Mouse (Mus musculus) testis, postnatal 10 days (tissue): ENCODE results near the gene Dnajc9.

Experiments used
- DNase-seq: peaks from one replicate; pipeline ENCODE4 v3.0.0; 2021; ENCODE audit warnings: low spot score

Gene Dnajc9

DNA sequence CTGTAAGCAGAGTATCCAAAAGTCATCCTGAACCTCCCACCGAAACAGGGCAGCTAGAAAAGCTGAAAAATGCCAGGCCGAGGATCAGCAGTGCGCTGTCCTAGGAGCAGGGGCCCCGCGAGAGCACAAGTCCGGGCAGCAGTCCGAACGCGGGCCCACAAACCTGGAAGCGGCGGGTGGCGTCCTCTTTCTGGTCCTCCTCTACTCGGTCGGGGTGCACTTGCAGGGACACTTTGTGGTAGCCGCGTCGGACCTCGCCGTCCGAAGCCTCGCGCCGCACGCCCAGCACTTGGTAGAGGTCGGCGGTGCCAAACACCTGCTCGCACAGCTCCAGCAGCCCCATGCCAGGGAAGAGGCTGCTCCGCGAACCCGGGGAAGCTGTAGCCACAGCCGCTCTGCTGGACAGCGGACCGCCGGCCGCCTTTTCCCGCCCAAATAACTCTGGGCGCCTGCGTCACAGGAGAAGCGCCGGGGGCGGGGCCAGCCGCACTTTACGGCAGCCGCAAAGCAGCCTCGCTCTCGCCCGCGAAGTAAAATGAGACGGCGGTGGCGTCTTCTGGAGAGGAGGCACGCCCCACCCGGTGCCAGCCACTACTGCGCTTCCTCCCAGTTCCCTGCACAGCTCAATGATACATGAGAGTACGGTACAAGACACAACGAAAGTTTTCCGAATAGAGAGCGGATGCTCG is at the start of gene Dnajc9:
Gene Dnajc9, minus strand, starts transcription at position 470 of the 689 bp plus-strand sequence.
- DNase-seq: peak; percentile 99

DNA sequence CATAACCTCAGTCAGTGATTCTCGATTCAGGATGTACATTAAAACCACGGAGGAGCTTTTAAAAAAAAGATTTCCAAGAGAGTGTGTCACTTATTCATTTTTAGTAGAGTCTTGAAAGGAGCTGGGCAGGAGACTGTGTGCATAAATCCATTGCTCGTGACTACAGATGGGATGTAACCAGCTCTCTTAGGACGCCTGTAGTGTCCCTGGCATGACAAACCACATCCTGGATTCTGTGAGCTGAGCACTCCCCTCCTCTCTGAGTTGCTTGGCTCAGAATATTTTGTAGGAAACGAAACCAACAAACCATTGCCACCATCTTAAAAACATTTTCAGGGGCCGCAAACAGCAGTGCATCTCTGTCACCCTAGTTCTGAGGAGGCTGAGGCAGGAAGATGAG is 48.3 kb upstream of the Dnajc9 start:
- DNase-seq: no peak

DNA sequence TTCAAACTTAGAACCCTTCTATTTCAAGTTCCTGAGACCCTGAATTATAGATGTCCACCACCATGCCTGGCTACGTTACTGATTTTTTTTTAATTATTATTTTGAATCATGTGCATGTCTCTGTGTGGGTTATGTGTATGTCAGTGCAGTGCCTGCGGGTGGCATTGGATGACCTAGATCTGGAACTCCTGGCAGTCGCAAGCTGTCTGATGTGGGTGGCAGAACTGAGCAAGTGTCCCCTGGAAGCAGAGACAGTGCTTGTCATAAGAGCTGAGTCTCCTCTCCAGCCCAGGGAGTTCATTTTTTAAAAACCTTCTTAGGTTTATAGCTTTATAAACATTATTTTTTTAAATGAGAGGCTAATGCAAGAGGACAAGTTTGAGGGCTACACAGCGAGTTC is 43.7 kb upstream of the Dnajc9 start:
- no peak for DNase-seq

DNA sequence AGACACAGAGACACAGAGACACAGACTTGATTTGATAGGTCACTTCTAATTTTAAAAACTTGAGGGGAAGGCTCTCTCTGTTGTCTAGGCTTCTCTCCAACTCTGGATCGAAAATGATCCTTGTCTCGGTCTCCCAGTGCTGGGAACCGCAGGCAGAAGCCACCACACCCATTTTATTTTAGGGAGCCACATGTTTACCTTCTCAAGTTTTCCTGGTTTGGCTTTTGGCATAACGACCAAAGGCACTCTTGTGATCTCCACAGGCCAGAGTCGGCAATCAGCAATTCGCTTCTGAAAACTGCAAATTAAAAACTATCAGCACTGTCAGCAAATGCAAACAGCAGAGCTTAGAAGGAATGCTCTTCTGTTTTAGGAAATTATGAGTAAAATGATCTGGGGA is 43.0 kb upstream of the Dnajc9 start:
- no peak for DNase-seq

DNA sequence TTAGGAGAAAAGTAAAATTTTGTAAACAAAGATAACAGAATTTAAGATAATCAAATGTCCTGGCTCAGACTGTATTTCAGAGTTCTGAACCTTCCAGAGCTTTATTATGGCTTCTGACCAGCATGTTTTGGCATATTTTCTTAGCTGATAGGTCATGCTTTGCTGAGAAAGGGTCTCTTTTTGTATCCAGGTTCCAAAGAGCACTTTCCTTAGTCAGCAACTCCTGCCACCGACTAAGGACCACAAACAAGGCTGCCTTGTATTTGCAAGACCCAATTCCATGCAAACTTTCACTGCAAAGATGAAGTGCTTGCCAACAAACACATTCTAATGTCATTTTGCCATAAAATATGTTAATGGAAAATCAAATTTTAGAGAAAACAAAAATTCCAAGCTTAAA is 41.1 kb upstream of the Dnajc9 start:
- DNase-seq: no peak

DNA sequence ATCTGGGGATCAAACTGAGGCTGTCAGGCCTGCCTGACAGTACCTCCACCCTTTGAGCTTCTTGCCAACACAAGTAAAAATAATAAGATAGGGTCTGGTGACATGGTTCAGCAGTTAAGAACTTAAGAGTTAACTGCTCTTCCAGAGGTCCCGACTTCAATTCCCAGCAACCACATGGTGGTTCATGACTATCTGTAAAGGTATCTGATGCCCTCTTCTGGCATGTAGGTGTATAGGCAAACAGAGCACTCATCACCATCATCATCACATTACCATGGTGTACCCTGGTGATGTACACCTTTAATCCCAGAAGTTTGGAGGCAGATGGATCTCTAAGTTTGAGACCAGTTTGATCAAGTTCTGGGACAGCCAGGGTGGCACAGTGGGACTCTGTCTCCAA is 39.9 kb upstream of the Dnajc9 start:
- DNase-seq: no peak

DNA sequence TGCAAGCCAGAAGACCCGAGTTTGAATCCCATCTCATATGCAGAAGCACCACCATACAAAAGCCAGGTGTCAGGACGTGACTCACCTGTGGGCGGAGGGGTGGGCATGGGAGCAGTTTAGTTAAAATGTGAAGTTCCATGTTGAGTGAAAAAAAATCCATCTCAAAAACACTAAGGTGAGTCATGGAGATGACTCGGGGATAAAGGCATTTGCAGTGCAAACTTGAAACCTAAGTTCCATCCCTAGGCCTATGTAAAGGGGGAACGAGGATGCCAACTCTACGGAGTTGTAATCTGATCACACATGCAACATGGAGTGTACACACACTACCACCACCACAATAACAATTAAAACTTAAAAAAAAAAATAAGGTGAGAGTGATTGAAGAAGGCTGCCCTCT is 34.3 kb upstream of the Dnajc9 start:
- no peak for DNase-seq

DNA sequence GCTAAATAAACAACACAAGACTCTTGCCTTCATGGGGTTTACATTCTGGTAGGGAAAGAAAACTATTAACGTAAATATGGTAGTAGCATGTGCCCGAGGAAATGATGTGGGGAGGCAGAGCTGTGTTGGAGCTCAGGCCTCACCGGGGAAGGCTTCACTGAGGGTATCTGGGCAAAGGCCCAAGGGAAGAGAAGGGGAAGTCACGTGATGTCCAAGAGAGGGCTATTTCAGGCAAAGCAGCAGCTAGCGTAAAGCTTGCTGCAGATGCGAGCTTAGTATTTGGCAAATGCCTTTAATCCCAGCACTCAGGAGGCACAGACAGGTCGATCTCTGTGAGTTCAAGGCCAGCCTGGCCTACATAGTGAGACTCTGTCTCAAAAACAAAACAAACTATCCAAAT is 33.5 kb upstream of the Dnajc9 start:
- DNase-seq: no peak

DNA sequence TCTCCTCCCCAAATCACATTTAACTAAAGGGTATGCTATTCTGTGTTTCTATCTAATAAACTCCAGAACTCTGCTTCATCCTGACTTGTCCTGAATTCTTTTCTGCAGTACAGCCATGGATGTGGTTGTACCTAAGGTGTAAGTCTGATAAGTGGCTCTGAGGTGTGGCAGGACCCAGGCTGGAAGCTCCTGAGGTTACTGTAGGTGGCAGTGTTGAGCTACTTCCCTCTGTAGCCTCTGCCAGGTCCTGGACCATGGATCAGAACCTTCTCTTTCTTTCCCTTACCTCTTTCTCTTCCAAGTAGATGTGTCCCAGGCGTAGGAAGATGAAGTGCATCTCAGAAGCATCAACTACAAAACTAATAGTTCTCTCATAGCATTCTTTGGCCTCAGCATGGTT is 11.4 kb upstream of the Dnajc9 start:
- no peak for DNase-seq

DNA sequence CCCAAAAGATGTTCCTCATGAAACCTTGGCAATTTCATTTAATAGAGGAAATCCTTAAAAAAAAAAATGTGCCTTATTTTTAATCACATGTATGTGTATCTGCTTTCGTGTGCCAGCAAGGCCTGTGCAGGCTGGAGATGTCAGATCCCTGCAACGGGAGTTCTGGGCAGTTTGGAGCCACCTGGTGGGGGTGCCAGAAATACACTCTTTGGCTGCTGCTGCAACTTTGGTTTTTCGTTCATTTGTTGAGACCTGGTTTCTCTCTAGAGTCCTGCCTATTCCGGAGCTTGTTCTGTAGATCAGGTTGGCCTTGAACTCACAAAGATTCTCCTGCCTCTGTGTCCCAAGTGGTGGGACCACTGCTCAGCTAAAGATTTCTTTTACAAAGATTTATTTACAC is 10.2 kb upstream of the Dnajc9 start:
- peak; percentile 68 for DNase-seq

DNA sequence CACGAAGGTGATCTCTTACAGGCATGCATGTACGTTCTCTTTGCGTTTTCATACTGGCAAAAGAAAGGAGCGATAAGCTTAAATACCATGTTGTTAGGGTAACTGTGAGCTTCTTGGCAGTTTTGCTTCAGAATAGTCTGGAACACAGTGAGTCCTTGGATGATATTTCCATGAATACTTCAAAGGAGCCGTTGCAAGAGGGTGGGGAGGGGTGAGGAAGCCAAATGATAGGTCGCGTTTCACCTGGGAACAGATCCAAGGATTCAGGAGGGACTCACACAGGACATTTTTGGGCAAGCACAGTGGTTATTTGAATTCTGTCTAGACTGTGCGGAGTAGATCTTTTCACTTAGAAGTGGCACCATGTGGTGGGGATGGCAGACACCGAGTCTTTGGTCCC is 8.5 kb upstream of the Dnajc9 start:
- DNase-seq: no peak

DNA sequence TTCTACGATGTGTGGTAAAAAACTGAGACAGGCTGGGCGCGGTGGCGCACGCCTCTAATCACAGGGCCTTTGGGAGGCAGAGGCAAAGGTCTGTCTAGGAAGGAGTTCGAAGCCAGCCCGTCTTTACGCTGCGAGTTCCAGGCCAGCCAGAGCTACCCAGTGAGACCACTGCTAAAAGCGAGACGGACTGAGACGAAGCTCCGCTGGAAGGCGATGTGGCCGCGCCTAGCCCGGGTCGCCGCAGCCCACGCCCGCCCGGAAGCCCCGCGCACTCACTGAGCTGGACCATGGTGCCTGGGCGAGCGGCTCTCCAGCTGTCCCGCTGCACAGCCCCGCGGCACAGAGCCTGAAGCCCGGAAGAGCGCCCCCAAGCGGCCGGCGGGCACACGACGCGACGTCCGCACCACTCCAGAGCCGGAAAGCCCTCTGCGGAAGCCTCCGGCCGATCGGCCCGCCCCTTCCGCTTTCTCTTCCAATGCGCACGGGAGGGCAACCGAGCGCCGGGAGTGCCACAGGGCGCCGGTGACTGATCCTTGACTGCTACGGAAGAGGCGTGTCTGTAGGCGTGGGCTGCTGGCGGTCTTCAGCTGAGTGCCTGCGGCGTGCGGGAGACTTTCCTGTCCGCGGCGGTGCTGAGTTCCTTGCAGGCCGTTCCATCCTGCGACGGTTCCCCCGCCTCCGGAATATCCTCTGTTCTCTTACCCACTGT is 4.6 kb upstream of the Dnajc9 start, which contains the start of gene Mrps16:
Gene Mrps16, minus strand, starts transcription at position 430 of the 709 bp plus-strand sequence.
- peak; percentile 93 for DNase-seq

DNA sequence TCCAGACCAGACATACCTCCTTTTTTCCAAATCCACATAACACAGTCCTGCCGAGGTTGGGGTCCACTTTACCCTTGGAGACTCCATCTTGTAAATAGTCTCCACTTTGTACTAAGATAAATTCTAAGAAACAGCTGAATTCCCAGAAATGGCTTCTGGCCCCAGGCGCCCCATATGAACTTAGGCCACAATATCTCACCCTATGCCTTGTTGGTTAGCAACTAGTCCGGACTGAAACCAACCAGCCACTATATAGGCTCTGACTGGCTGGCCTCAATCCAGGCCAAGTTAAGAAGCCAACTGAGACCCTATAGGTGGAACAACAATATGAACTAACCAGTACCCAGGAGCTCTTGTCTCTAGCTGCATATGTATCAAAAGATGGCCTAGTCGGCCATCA is 3.6 kb upstream of the Dnajc9 start:
- DNase-seq: no peak

DNA sequence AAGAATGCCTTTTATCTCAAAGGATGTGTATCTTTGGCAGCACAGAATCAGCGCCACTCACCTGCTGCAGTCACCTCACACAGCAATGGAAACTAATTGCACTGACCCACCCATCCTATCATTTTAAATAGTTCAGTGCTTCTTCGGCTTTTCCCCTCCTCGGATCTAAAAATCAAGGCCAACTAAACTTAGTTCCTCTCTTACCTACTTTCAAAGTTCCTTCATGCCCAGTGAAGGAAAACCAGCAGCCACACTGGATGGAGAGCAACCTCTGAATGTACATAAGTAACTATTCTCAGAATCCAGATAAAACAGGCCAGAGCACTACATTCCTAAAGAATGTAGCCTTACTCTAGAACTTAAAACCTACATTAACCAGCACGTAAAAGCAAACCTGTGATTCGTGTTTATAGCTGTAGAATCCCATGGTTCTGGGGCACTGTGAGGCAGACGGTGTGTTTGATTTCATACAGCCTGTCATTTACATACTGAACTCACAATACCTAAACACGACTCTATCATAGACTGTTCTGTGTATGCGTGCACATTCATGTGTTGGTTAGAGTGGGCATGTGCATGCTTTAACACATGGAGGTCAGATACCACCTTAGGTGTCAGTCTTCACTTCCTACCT is 853 bp upstream of the Dnajc9 start:
- DNase-seq: no peak

DNA sequence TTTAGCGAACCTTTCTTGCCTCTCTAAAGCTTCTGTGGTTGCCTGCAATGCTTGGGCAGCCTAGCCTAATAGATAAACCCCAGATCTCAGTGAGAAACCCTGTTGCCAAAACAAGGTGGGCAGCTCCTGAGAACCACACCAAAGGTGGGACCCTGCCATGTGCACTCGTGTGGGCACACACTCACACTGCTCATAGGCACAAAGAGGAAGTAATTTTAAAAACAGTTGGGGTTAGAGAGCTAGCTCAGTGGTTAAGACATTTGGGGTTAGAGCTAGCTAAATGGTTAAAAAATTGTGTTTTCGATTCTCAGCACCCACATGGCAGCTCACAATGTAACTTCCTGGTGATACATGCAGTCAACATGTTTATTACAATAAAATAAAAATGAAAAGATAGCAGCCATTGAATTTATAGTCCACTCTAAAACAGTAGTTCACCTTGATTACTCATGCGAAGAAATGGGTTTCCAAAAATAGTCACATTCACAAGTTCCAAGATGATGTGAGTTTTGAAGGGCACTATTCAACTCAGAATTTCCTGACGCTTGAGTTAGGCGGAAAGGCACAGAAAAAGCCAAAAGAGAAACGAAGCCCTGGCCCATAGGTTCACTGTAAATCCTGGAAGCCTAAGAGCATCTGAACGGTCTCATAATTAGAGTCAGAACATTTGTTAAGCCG is 8.8 kb downstream of the Dnajc9 start:
- no peak for DNase-seq

DNA sequence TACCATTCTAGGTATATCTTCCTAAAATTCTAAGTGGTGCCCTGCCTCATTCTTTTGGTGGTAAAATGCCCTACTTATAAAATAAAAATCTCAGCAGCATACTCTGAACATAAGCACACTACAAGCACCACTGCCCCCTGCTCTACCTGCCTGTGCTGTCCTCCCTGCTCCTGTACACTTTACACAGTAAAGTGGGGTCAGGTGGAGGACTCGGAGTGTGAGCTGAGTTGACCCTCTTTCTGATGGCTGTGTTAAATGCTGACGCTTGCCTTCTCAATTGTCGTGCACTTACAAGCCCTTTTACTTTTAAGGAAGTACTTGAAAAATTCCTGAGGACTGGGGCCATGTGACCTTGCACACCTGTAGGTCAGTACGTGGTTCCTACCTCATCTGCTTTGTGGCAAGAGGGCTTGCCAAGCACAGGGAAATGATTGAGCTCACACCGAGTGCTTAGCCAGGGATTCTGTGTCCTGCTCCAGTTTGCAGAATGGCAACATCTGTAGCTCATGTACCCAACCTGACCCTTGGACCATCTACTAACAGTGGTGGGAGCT is 9.5 kb downstream of the Dnajc9 start:
- DNase-seq: no peak

DNA sequence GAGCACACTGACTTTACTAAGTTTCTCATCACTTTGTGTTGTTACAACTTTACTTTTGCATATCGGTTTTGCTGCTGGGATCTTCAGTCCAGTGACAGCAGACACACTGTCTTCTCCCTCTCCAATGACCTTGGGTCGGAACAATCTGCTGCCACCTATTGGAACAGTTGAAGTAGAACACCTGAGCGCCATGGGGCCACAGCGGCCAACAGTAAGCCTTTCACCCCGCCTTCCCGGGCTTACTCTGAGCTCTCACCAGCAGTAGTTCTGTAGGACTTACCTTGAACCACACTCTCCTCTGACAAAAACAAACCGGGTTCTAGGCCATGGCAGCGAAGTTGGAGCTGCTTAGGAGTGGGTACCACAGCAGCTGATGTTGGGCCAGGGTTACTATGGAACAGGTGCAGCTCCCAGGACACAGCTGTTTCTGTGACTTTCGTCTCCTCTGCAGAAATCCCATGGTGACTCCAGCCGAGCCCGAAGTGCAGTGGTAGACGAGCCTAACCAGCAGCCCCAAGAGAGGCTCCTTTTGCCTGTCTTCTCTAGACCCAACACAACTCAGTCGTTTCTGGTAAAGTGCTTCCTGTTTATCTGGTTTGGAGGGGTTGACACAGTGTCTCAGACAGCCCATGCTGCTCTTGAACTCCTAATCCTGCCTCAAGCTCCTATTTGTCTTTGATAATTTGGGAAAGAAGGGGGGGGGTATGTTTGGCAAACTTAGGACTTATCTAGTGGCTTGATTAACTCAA is 10.2 kb downstream of the Dnajc9 start:
- DNase-seq: peak; percentile 68

DNA sequence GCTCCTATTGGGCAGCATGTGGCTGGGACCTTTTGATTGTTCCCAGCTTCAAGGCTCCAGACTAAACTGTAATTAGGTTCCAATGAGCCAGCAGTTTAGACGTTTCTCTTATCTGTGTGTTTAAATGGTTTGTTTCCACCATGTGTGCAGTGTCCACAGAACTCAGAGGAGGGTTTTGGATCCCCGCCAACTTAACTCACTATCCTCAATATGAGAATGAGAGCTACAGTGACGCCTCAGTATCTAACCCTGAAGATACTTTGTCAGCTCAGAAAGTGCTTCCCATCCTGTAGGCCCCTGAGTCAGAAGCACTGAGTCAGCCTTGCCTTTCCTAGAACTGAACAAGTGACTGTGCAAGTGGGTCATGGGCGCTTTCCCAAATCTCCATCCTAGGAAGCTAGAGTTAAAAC is 11.6 kb downstream of the Dnajc9 start:
- no peak for DNase-seq

DNA sequence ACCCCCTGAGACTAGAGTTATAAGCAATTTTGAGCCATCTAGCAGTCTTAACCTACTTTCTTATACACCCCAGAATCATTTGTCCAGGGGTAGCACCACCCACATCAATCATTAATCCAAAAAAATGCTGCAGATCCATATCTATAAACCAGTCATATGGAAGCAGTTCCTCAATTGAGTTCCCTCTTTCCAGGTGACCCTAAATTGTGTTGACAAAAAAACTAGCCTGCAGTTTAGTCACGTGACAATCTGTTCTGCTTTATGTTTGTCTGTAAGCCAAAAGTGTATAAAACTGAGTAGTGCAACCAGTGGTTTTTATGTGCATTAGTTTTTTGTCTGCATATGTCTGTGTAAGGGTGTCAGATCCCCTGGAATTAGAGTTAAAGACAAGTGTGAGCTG is 16.9 kb downstream of the Dnajc9 start:
- DNase-seq: no peak

DNA sequence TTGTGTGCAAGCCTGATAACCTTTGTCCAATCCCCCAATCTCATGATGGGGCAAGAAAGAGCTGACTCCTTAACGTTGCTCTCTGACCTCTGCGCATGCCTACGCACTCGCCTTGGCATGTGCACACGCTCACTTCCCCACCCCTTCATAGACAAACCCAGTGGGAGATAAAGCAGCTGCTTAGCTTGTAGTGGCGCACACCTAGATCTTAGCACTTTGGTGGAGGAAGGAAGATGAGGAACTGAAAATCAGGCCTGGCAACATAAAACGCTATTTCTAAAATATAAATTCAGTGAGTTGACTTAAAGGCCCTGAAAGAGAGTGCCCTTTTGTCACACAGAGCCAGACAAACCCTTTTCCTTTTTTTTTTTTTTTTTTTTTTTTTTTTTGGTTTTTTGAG is 17.9 kb downstream of the Dnajc9 start:
- no peak for DNase-seq

DNA sequence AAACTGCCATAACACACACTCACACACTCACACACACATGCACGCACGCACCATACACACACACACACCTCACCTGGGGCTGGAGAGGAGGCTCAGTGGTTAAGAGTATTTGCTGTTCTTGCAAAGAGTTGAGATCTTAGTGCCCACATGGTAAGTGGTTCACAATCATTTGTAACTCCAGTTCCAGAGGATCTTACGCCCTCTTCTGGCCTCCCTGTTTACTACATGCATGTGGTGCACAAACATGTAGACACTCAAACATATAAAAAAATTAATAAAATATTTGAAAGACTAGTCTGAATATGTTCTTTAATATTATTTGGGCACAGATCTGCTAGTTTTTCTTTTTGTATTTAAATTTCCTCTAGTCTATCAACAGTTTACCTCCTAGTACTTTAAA is 20.4 kb downstream of the Dnajc9 start:
- DNase-seq: no peak

DNA sequence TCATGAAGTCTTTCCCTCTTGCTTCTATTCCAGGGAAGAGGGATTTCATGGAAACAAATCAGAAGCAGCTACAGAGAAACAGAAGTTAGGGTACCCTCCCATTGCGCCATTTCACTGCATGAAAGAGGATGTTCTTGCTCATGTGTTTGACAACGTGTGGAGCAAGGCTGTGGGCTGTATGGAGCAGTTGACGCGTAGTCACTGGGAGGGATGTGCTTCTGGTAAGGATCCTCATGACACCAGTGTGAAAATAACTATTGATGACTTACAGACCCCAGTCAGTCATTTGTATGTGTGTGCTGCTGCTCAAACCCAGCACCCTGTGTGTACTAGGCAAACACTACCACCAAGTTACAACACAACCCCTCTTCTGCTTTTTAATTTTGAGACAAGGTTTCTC is 25.5 kb downstream of the Dnajc9 start:
- DNase-seq: no peak
